In the genomic region with DNA sequence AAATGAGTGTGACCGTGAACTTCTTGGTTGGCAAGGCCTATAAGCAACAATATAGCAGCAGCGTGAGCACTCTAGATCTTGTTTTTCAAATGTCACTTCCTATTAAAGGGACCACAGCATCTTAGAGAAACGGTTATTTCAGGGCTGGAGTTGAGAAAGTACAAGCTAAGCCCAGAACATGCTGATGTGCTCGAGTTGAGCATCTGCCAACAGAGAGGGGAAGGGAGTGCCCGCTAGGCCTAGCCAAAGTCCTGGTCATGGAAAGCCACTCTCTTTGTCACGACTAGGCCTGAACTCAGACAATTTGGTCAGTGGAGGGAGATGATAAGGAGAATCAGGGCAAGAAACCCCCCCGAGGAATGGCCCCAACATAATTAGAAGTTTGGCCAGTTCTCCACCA, we compare ENCODE assay signal across 13 mouse cellular contexts.
A peak's percentile ranks its signal among the peaks of the same experiment; 100 is the strongest.
DNase-seq lines count a peak whose midpoint lies in the region; ATAC-seq lines count a peak whose summit lies in the region.
"Had no signal": no experiment of that assay in that cellular context is flagged by ENCODE, and none has a peak within 500 bp of the region (broad histone marks: within the 10 kb centered on the region; RNA-seq: fewer than 3 reads in every experiment).

No protein-coding gene starts in this region.

- H3K4me2 ChIP-seq in midbrain, embryonic 14.5 days (ENCODE audit: low read length), result no peak overlapping the region

- no peak overlapping the region for H3K27ac ChIP-seq in midbrain, embryonic 14.5 days (replicated peaks; ENCODE audit: low read depth, low read length)
- H3K27ac ChIP-seq: hindbrain, embryonic 10.5 days had no signal

- H3K9ac ChIP-seq in midbrain, embryonic 14.5 days (replicated peaks; ENCODE audit: low read length), result no peak overlapping the region
- H3K9ac ChIP-seq: liver, postnatal 0 days had no signal

- no peaks in the 10 kb centered on the region for H3K9me3 ChIP-seq in midbrain, embryonic 14.5 days (ENCODE audit: control insufficient read depth, low read length)
- H3K9me3 ChIP-seq: hindbrain, embryonic 10.5 days had no signal

- ATAC-seq in midbrain, embryonic 14.5 days (ENCODE audit: low FRiP score, low TSS enrichment), result no peak
- ATAC-seq: liver, postnatal 0 days had no signal

- no peaks in the 10 kb centered on the region for H3K36me3 ChIP-seq in midbrain, embryonic 14.5 days (ENCODE audit: control insufficient read depth, insufficient read depth, low read length)
- H3K36me3 ChIP-seq: hindbrain, embryonic 10.5 days had no signal

- H3K27me3 ChIP-seq in midbrain, embryonic 14.5 days (ENCODE audit: control insufficient read depth, insufficient read depth, low read length), result no peaks in the 10 kb centered on the region

- WGBS in midbrain, embryonic 14.5 days, result 81% methylated on average over 7 of the region's 7 CpGs

- peak; percentile 34 to 46 for DNase-seq in adrenal gland, adult (ENCODE audit: inconsistent age in 2 of 2, low spot score in 1 of 2)
- DNase-seq in adrenal gland, adult 8-10 months, result no peak
- peak; percentile 15 for DNase-seq in 3134 (ENCODE audit: extremely low read depth, insufficient read length, low spot score)
- peak; percentile 45 to 47 for DNase-seq in gastrocnemius, adult 8-10 months (ENCODE audit: low spot score in 2 of 2)
- peak; percentile 62 to 68 for DNase-seq in heart, postnatal 36 days
- no peak for DNase-seq in layer of hippocampus, postnatal 25 days (ENCODE audit: extremely low spot score in 1 of 2, low spot score in 1 of 2)
- no peak for DNase-seq in midbrain, embryonic 14.5 days
- DNase-seq in left cerebral cortex, adult 9 months (ENCODE audit: low spot score in 2 of 2), result no peak
- DNase-seq: cerebellum, postnatal 14 days; kidney, postnatal 10 days; liver, postnatal 0 days; thymus, postnatal 25 days had no signal

- H3K4me1 ChIP-seq in midbrain, embryonic 14.5 days (ENCODE audit: control insufficient read depth, insufficient read depth, low read length), result no peaks in the 10 kb centered on the region
- H3K4me1 ChIP-seq: hindbrain, embryonic 10.5 days had no signal

- no peak overlapping the region for H3K4me3 ChIP-seq in midbrain, embryonic 14.5 days (replicated peaks; ENCODE audit: low read depth, low read length)
- H3K4me3 ChIP-seq: hindbrain, embryonic 10.5 days had no signal

- intact Hi-C loops in heart, postnatal 36 days (cut with DNase I), result loop anchor here (5.0 kb wide), 1 partner anchor 50 kb away; no protein-coding TSS in a partner anchor

Comparison
In these comparisons a context has a peak if more than half of its experiments do, and no peak if none do; other contexts are left out.
1. DNase-seq: peak in adrenal gland, adult (2 of 2), 3134 (single experiment), gastrocnemius, adult 8-10 months (2 of 2) and heart, postnatal 36 days (2 of 2); none in adrenal gland, adult 8-10 months (single experiment), layer of hippocampus, postnatal 25 days (0 of 2), midbrain, embryonic 14.5 days (single experiment) and left cerebral cortex, adult 9 months (0 of 2).